Mouse (Mus musculus): Measurements from ENCODE around the gene Gm10272.

GRCm38 (mm10) chr10:77684181-77684580, 22.2 kb upstream of the Gm10272 start:
- TF ChIP-seq POLR2A (IDR thresholded peaks at IDR 0.05; ENCODE audit: borderline replicate concordance, insufficient read depth, low read length) (no peak), CTCF (IDR thresholded peaks at IDR 0.05; ENCODE audit: borderline replicate concordance, insufficient read depth, low read depth, low read length) (no peak)

All from cerebellum, adult 2 months (tissue).